Mouse (Mus musculus) gastrocnemius, adult 18-20 months (tissue): ENCODE measurements at regions not wholly inside any gene's neighbourhood (a gene's known extent, or its start where the extent isn't known, plus 50 kb on each side); places are given as distances from the start of the nearest gene placed in this dataset.
A peak's percentile ranks its signal among the peaks of the same experiment; 100 is the strongest.

ENCODE experiments used
- DNase-seq: peaks from one replicate; pipeline ENCODE4 v3.0.0; 2021; ENCODE audit warnings: low spot score

GRCm38 (mm10) chr10:21724999-21725398 lies 132.1 kb downstream of the 1700020N01Rik start:
- no peak for DNase-seq

GRCm38 (mm10) chr10:21740256-21740655 lies 141.7 kb upstream of the Sgk1 start:
- DNase-seq = no peak

GRCm38 (mm10) chr10:21741575-21741974 lies 140.4 kb upstream of the Sgk1 start:
- DNase-seq = peak; percentile 83

- peak; percentile 52 for DNase-seq
Measured at GRCm38 (mm10) chr10:21741976-21742745, 139.8 kb upstream of the Sgk1 start.

GRCm38 (mm10) chr10:21743396-21743795 lies 138.6 kb upstream of the Sgk1 start:
- peak; percentile 90 for DNase-seq

GRCm38 (mm10) chr10:21744341-21744955 lies 137.5 kb upstream of the Sgk1 start:
- peak; percentile 82 for DNase-seq

- DNase-seq = no peak
Measured at GRCm38 (mm10) chr10:21745940-21746487, 136.0 kb upstream of the Sgk1 start.

- DNase-seq = peak; percentile 62
Measured at GRCm38 (mm10) chr10:21746713-21747112, 135.3 kb upstream of the Sgk1 start.

- no peak for DNase-seq
Measured at GRCm38 (mm10) chr10:21751326-21751725, 130.7 kb upstream of the Sgk1 start.

- no peak for DNase-seq
Measured at GRCm38 (mm10) chr10:21752392-21752791, 129.6 kb upstream of the Sgk1 start.

GRCm38 (mm10) chr10:21754763-21755548 lies 127.0 kb upstream of the Sgk1 start:
- no peak for DNase-seq

- DNase-seq = no peak
Measured at GRCm38 (mm10) chr10:21755717-21756116, 126.3 kb upstream of the Sgk1 start.

GRCm38 (mm10) chr10:21756811-21757210 lies 125.2 kb upstream of the Sgk1 start:
- no peak for DNase-seq

GRCm38 (mm10) chr10:21758122-21758521 lies 123.9 kb upstream of the Sgk1 start:
- no peak for DNase-seq

- DNase-seq = no peak
Measured at GRCm38 (mm10) chr10:21762516-21762915, 119.5 kb upstream of the Sgk1 start.

- no peak for DNase-seq
Measured at GRCm38 (mm10) chr10:21763017-21763964, 118.7 kb upstream of the Sgk1 start.

- DNase-seq = no peak
Measured at GRCm38 (mm10) chr10:21764090-21764489, 117.9 kb upstream of the Sgk1 start.

- DNase-seq = no peak
Measured at GRCm38 (mm10) chr10:21764891-21765290, 117.1 kb upstream of the Sgk1 start.

- no peak for DNase-seq
Measured at GRCm38 (mm10) chr10:21773548-21773947, 108.4 kb upstream of the Sgk1 start.

- DNase-seq = no peak
Measured at GRCm38 (mm10) chr10:21775441-21775840, 106.5 kb upstream of the Sgk1 start.
